Mouse (Mus musculus) forebrain, embryonic 14.5 days (tissue): ENCODE measurements at regions not wholly inside any gene's neighbourhood (a gene's known extent, or its start where the extent isn't known, plus 50 kb on each side); places are given as distances from the start of the nearest gene placed in this dataset.
A peak's percentile ranks its signal among the peaks of the same experiment; 100 is the strongest.

Experiments used
- ATAC-seq: fragments of 200-750 bp; cut with Nextera tagmentation; 2 replicates; pipeline ENCODE4 v1.8.0; 2017; ENCODE audit warnings: mild to moderate bottlenecking, moderate library complexity
- DNase-seq: peaks from one replicate; pipeline ENCODE4 v3.0.0-alpha.2; 2015; ENCODE audit warnings: low spot score
- H3K27ac ChIP-seq: fragments of 300-500 bp; sonication (generic); 2 replicates; pipeline ENCODE4 v1.5.1; 2014; ENCODE audit warnings: low read depth, mild to moderate bottlenecking, control low read depth, low read length, moderate library complexity
- H3K27me3 ChIP-seq: fragments of 300-500 bp; sonication (generic); replicated peaks from 2 replicates; pipeline ENCODE4 v1.6.1; 2014; ENCODE audit warnings: low read length, control low read depth, mixed read lengths; ENCODE audit not compliant: control insufficient read depth, insufficient read depth
- H3K36me3 ChIP-seq: fragments of 300-500 bp; sonication (generic); 2 replicates; pipeline ENCODE4 v1.6.1; 2014; ENCODE audit warnings: low read length, control low read depth; ENCODE audit not compliant: control insufficient read depth, insufficient read depth
- H3K4me1 ChIP-seq: fragments of 300-500 bp; sonication (generic); 2 replicates; pipeline ENCODE4 v1.6.1; 2014; ENCODE audit warnings: antibody characterized with exemption, low read length, control low read depth; ENCODE audit not compliant: control insufficient read depth, insufficient read depth
- H3K4me2 ChIP-seq: fragments of 300-500 bp; sonication (generic); 2 replicates; pipeline ENCODE4 v1.6.1; 2014; ENCODE audit warnings: mild to moderate bottlenecking, control low read depth, low read length
- H3K4me3 ChIP-seq: fragments of 300-500 bp; sonication (generic); 2 replicates; pipeline ENCODE4 v1.5.1; 2014; ENCODE audit warnings: low read depth, low read length, control low read depth
- H3K9ac ChIP-seq: fragments of 300-500 bp; sonication (generic); 2 replicates; pipeline ENCODE4 v1.6.1; 2014; ENCODE audit warnings: mild to moderate bottlenecking, low read length, control low read depth, moderate library complexity
- H3K9me3 ChIP-seq: fragments of 300-500 bp; sonication (generic); replicated peaks from 2 replicates; pipeline ENCODE4 v1.6.1; 2016; ENCODE audit warnings: low read length, control low read depth, mixed read lengths; ENCODE audit not compliant: control insufficient read depth
- WGBS: fragments of 180-500 bp; shearing (Covaris S2); extraction: QIAGEN DNeasy Blood & Tissue Kit; methylation state at CpG from one replicate; pipeline ENCODE4 v1.1.7; 2014; 5-methylcytosine and 5-hydroxymethylcytosine counted together

- H3K27ac ChIP-seq = no peak overlapping the region
- DNase-seq (peak; percentile 59), ATAC-seq (no peak)
- no peaks in the 10 kb centered on the region for H3K9me3 ChIP-seq
- no peak overlapping the region for H3K9ac ChIP-seq
- no peaks in the 10 kb centered on the region for H3K4me1 ChIP-seq
- H3K4me2 ChIP-seq = no peak overlapping the region
- no peaks in the 10 kb centered on the region for H3K27me3 ChIP-seq
- H3K4me3 ChIP-seq = no peak overlapping the region
- H3K36me3 ChIP-seq = no peaks in the 10 kb centered on the region
These were observed 779.6 kb downstream of the Pcdh7 start for GRCm38 (mm10) chr5:58497326-58497725.

GRCm38 (mm10) chr5:58531601-58532000, 813.8 kb downstream of the Pcdh7 start:
- Histone ChIP-seq H3K4me2 (no peak overlapping the region), H3K36me3 (no peaks in the 10 kb centered on the region), H3K27me3 (no peaks in the 10 kb centered on the region), H3K9me3 (no peaks in the 10 kb centered on the region), H3K4me1 (no peaks in the 10 kb centered on the region), H3K4me3 (no peak overlapping the region), H3K9ac (no peak overlapping the region), H3K27ac (no peak overlapping the region)
- DNase-seq (no peak), ATAC-seq (no peak)
- 14% methylated on average over 3 of the region's 3 CpGs for WGBS

GRCm38 (mm10) chr5:58556770-58557169, 839.0 kb downstream of the Pcdh7 start:
- Histone ChIP-seq H3K27ac (no peak overlapping the region), H3K4me1 (no peaks in the 10 kb centered on the region), H3K9ac (no peak overlapping the region), H3K27me3 (no peaks in the 10 kb centered on the region), H3K4me3 (no peak overlapping the region), H3K4me2 (no peak overlapping the region), H3K36me3 (no peaks in the 10 kb centered on the region), H3K9me3 (no peaks in the 10 kb centered on the region)
- ATAC-seq (no peak), DNase-seq (no peak)

- H3K36me3 ChIP-seq = no peaks in the 10 kb centered on the region
- no peaks in the 10 kb centered on the region for H3K27me3 ChIP-seq
- H3K4me1 ChIP-seq = no peaks in the 10 kb centered on the region
- no peak overlapping the region for H3K4me2 ChIP-seq
- H3K9ac ChIP-seq = no peak overlapping the region
- H3K27ac ChIP-seq = no peak overlapping the region
- DNase-seq = peak; percentile 16
- H3K4me3 ChIP-seq = no peak overlapping the region
- WGBS = 65% methylated on average over 4 of the region's 4 CpGs
- no peaks in the 10 kb centered on the region for H3K9me3 ChIP-seq
- no peak for ATAC-seq
These were observed 842.0 kb downstream of the Pcdh7 start for GRCm38 (mm10) chr5:58559816-58560215.

- H3K27ac ChIP-seq = no peak overlapping the region
- H3K9ac ChIP-seq = no peak overlapping the region
- no peaks in the 10 kb centered on the region for H3K9me3 ChIP-seq
- no peak overlapping the region for H3K4me2 ChIP-seq
- no peak for DNase-seq
- no peak for ATAC-seq
- 72% methylated on average over 1 of the region's 1 CpGs for WGBS
- no peaks in the 10 kb centered on the region for H3K36me3 ChIP-seq
- no peak overlapping the region for H3K4me3 ChIP-seq
- no peaks in the 10 kb centered on the region for H3K4me1 ChIP-seq
- H3K27me3 ChIP-seq = no peaks in the 10 kb centered on the region
These were observed 882.1 kb downstream of the Pcdh7 start for GRCm38 (mm10) chr5:58599876-58600275.

GRCm38 (mm10) chr5:58621527-58621926, 903.8 kb downstream of the Pcdh7 start:
- Histone ChIP-seq H3K4me1 (no peaks in the 10 kb centered on the region), H3K27ac (no peak overlapping the region), H3K36me3 (no peaks in the 10 kb centered on the region), H3K4me2 (no peak overlapping the region), H3K9ac (no peak overlapping the region), H3K4me3 (no peak overlapping the region), H3K9me3 (no peaks in the 10 kb centered on the region), H3K27me3 (no peaks in the 10 kb centered on the region)
- no peak for ATAC-seq
- 70% methylated on average over 2 of the region's 2 CpGs for WGBS
- DNase-seq = no peak
